Mouse (Mus musculus) megakaryocyte, embryonic 14.5 days (primary cell): ENCODE data around the gene Actn4. TPM values are rescaled to one million over a fixed set of nuclear protein-coding genes. Genes with fewer than 3 reads are reported as not detected.

Experiments used
- H3K27me3 ChIP-seq: replicated peaks from 2 replicates; pipeline ENCODE3; 2012; ENCODE audit warnings: inconsistent platforms
- H3K36me3 ChIP-seq: replicated peaks from 2 replicates; pipeline ENCODE3; 2012; ENCODE audit warnings: low read length, inconsistent platforms, mixed read lengths
- H3K4me1 ChIP-seq: 2 replicates; pipeline ENCODE4 v1.6.1; 2012; ENCODE audit warnings: inconsistent platforms
- H3K4me3 ChIP-seq: replicated peaks from 2 replicates; pipeline ENCODE3; 2012; ENCODE audit warnings: moderate library complexity, mild to moderate bottlenecking, inconsistent platforms
- H3K9me3 ChIP-seq: 2 replicates; pipeline ENCODE4 v1.6.1; 2012; ENCODE audit warnings: inconsistent platforms
- FLI1 ChIP-seq: IDR thresholded peaks from 2 replicates; pipeline ENCODE4 v1.6.1; 2012; ENCODE audit warnings: low read length, inconsistent platforms, mixed read lengths
- GATA1 ChIP-seq: IDR thresholded peaks from 3 replicates; pipeline ENCODE4 v1.6.1; 2012; ENCODE audit warnings: mixed read lengths, low read length, inconsistent platforms, borderline replicate concordance
- polyA plus RNA-seq: library from polyadenylated mRNA; stranded (reverse); fragments of >175 nt; gene quantifications from 2 replicates; pipeline ENCODE4 v1.2.3, GENCODE M21; 2012; ENCODE audit warnings: low replicate concordance; ENCODE audit not compliant: insufficient read depth

Actn4 gene
- polyA plus RNA-seq, 1 experiment = 590 TPM

DNA sequence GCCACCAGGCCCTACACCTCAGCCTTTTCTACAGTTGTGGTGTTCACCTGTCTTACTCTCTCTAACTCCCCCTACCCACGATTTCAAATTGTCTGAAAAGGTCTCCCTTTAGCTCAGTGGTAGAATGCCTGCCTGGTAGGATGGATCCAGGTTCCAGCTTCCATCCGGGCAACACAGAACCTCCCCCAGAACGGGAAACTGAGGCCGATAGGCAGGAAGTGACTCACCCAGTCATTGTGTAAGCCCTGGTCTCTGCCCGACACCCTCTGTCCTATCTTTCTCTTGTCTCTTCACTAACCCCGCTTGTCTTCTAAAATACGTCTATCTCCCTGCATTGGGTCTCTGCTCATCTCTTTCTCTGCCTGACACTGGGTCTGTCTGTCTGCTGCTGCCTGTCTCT, 23.1 kb upstream of the Actn4 start:
- H3K9me3 ChIP-seq = no peaks in the 10 kb centered on the region
- H3K4me3 ChIP-seq = peak overlapping the region; percentile 77
- peaks cover 53% of the 10 kb centered on the region for H3K36me3 ChIP-seq
- peaks cover 68% of the 10 kb centered on the region for H3K4me1 ChIP-seq
- TF ChIP-seq GATA1 (no peak), FLI1 (no peak)
- no peaks in the 10 kb centered on the region for H3K27me3 ChIP-seq

DNA sequence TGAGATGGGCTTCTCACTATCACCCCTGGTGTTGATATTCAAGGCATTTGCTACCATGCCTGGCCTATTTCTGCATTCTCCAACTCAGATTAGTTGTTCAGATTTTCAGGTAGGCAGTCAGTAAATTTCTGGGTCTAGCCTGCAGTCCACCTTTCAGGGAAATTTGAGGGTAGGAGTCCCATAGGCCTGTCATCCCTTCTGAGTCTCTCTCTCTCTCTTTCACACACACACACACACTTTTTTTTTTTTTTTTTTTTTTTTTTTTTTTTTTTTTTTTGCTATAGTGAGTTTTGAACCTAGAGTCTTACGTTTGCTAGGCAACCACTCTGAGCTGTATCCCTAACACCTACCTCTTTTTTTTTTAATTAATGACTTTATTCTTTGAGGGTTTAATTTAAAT, 22.3 kb upstream of the Actn4 start:
- Histone ChIP-seq H3K9me3 (no peaks in the 10 kb centered on the region), H3K4me3 (no peak overlapping the region), H3K4me1 (peaks cover 69% of the 10 kb centered on the region), H3K27me3 (no peaks in the 10 kb centered on the region), H3K36me3 (peaks cover 49% of the 10 kb centered on the region)
- TF ChIP-seq GATA1 (no peak), FLI1 (no peak)

DNA sequence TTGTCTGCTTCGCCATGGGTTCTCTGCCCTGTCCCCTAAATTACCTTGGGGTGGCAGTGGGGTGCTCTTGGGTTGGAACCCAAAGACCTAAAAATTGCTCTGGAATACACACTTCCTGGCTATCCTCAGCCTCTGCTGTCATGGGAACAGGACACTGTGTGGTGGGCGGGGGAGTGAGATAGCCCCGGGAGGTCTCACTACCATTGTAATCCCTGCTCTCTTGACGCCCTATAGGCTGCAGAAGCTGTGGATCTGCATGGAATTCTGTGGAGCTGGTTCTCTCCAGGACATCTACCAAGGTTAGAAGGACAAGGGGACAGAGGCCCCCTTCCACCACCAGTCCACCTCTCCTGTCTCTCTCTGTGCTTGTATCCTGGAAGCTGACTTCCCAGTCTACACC, 21.7 kb upstream of the Actn4 start:
- H3K36me3 ChIP-seq = peaks cover 49% of the 10 kb centered on the region
- H3K4me3 ChIP-seq = peak overlapping the region; percentile 99
- TF ChIP-seq GATA1 (no peak), FLI1 (no peak)
- peaks cover 74% of the 10 kb centered on the region for H3K4me1 ChIP-seq
- H3K9me3 ChIP-seq = no peaks in the 10 kb centered on the region
- no peaks in the 10 kb centered on the region for H3K27me3 ChIP-seq

DNA sequence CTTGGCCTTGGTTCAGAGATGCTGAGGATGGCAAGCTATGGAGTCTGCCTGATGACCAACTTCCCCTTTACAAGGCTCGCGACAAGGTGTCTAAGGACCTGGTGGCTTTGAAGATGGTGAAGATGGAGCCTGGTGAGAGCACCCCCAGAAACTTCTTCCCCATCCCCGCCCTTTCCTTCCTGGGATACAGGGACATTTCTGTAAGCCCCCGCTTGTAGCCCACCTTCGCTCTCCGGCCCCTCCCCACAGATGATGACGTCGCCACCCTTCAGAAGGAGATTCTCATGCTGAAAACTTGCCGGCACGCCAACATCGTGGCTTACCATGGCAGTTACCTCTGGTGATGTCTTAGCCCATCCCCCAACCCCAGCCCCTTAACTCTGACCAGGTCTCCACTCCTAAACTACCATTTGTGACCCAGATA, 21.0 kb upstream of the Actn4 start:
- Histone ChIP-seq H3K36me3 (peaks cover 49% of the 10 kb centered on the region), H3K4me1 (peaks cover 72% of the 10 kb centered on the region), H3K9me3 (no peaks in the 10 kb centered on the region), H3K27me3 (no peaks in the 10 kb centered on the region), H3K4me3 (peak overlapping the region; percentile 99)
- TF ChIP-seq GATA1 (no peak), FLI1 (no peak)

DNA sequence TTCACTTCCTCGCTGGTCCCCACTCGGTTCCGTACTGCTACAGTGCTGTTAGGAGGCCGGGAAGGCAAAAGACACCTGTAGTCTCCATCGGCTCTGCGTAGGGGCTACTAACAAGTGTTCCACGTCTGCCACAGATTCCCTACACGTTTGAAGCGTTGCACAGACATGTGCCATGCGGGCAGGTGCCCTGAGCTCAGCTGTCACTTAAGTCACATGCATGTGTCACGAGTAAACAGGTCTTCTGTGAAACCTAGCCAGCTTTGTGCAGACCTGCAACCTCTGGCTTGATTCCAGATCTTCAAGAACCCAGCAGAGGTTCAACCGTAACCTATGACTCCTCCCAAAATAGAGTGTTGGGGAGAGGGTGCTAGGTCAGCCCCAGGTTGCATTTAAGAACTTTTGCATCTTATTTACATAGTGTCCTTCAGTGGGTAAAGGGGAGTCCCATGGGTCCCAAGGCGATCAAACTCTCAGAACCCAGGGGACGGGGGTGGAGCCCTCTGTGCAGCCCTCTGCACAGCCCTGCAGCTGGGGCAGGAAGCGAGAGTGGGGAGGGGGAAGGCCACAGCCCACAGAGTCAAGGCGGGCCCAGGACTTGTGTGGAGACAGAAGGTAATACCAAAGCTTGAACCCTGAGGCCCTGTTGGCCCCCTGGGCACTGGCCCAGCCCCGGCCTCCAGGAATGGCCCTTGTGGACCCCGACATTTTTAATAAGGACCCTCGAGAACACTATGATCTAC, 20.3 kb upstream of the Actn4 start:
- H3K4me1 ChIP-seq = peaks cover 67% of the 10 kb centered on the region
- H3K9me3 ChIP-seq = no peaks in the 10 kb centered on the region
- H3K27me3 ChIP-seq = no peaks in the 10 kb centered on the region
- peaks cover 49% of the 10 kb centered on the region for H3K36me3 ChIP-seq
- peak overlapping the region; percentile 99 for H3K4me3 ChIP-seq
- TF ChIP-seq GATA1 = no peak
- TF ChIP-seq FLI1 = no peak

DNA sequence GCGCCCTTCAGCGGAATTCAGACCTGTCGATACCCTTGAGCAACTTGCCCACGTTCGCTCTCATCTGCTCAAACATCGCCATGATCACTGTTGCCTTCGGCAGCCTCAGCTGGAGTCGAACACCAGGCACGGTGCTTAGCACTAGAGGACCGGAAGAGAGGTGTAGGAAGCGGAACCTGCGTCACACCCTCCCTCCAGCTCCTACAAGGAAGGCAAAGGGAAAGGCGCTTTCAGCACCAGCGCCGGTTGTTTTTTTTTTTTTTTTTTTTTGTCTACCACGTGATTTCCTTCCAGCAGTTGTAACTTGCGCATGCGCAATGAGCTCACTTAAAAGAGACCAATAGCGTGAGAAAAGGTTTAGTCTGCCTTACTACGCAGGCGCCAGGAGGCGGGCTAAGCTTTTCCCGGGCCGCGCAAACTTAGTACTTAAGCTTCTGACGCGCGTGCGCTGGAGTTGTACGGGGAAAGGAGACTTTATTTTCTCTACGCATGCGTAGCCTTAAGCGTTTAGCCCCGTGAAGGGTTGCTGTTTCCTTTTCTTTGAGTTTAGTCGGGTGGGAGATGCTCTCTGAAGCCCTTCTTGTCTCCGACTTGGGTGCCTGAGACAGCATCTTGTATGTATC, 19.6 kb upstream of the Actn4 start, which contains the start of the genes Eif3k and Map4k1:
TSS of gene Eif3k (minus strand) at position 214 of the 623 bp plus-strand sequence.
TSS of gene Map4k1 (plus strand) at position 400 of the 623 bp plus-strand sequence.
- TF ChIP-seq FLI1 (peak; percentile 53; the same call in 1 of the 2 replicates), GATA1 (no peak)
- Histone ChIP-seq H3K36me3 (peaks cover 49% of the 10 kb centered on the region), H3K4me1 (peaks cover 60% of the 10 kb centered on the region), H3K4me3 (peak within 1 kb of the TSS; percentile 99), H3K9me3 (no peaks in the 10 kb centered on the region), H3K27me3 (no peaks in the 10 kb centered on the region)

DNA sequence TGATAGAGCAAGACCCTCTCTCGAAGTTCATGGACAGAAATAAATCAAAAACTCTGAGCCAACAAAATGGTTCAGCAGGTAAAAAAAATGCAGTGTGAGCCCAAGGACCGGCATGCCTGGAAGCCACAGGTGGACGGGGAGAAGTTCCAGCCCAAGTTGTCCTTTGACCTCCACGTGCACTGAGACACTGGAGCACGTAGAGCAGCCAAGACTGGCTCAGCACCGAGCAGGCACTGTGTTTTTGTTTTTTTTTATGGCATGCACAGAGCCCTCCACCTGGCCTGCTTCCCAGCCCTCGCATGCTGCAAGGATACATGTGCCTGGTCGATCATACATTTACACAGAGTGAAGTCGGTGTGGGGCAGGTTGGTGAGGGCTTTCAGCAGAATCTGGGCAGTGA, 15.4 kb upstream of the Actn4 start:
- TF ChIP-seq GATA1 = no peak
- TF ChIP-seq FLI1 = no peak
- no peaks in the 10 kb centered on the region for H3K27me3 ChIP-seq
- peaks cover 67% of the 10 kb centered on the region for H3K36me3 ChIP-seq
- no peak overlapping the region for H3K4me3 ChIP-seq
- H3K4me1 ChIP-seq = peaks cover 31% of the 10 kb centered on the region
- H3K9me3 ChIP-seq = no peaks in the 10 kb centered on the region

DNA sequence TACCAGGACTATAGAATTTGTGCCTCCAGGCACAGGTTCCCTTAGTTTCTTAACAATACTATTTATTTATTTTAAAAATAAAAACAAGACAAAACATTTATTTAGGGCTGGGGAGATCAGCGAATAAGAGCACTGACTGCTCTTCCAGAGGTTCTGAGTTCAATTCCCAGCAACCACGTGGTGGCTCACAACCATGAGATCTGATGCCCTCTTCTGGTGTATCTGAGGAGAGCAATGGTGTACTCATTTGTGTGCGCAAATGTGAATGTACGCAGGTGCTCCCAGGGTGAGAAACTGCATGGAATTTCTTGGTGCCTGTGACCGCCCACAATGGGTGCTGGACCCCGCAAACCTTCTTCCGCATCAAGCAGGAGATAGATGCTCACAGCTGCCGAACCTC, 10.9 kb upstream of the Actn4 start:
- Histone ChIP-seq H3K9me3 (no peaks in the 10 kb centered on the region), H3K36me3 (peaks cover 87% of the 10 kb centered on the region), H3K27me3 (no peaks in the 10 kb centered on the region), H3K4me3 (no peak overlapping the region), H3K4me1 (peaks cover 34% of the 10 kb centered on the region)
- no peak for TF ChIP-seq FLI1
- TF ChIP-seq GATA1 = no peak

DNA sequence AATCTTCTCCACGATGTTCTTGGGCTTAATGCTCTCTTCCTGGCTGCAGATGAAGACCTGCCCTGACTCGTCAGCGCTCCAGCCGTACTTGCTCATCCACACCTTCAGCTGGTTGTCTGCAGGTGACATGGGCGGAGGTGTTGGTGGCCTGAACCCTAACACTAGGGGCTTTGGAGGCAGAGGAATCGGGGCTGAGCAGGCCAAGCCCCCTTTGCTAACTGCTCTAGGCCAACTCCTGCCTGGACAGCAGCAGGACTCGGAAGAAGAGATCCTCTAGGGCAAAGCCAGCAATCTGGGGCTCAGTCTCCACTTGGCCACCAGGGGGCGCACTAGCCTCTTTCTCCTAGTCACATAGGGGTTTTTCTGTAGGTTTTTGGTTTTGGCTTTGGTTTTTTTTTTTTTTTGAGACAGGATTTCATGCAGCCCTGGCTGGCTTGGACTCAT, 10.4 kb upstream of the Actn4 start:
- Histone ChIP-seq H3K27me3 (no peaks in the 10 kb centered on the region), H3K36me3 (peaks cover 82% of the 10 kb centered on the region), H3K4me1 (peaks cover 34% of the 10 kb centered on the region), H3K4me3 (no peak overlapping the region), H3K9me3 (no peaks in the 10 kb centered on the region)
- TF ChIP-seq FLI1 = no peak
- no peak for TF ChIP-seq GATA1

DNA sequence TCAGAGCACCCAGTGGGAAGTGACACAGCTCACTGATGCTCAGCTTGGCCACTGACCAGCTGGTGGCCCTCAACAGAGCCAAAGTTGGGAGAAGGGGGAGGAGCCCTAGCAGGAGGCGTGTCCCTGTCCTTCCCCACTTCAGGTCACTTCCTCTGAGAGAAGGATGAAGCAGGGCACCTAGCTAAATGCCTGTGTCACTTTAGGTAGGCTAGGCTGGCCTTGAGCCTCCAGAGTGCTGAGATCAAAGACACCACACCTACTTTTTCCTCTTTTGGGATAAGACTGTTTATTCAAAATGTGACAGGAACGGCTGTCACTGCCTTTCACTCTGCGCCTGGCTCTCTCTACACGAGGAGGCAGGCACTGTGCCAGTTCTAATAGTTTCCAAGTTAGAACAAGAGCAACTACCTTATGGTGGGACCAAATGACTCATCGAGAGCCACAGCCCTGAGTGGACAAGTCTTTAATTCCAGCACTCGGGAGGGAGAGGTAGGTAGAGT, 9.7 kb upstream of the Actn4 start:
- Histone ChIP-seq H3K27me3 (no peaks in the 10 kb centered on the region), H3K4me1 (peaks cover 34% of the 10 kb centered on the region), H3K4me3 (no peak overlapping the region), H3K36me3 (peaks cover 75% of the 10 kb centered on the region), H3K9me3 (no peaks in the 10 kb centered on the region)
- no peak for TF ChIP-seq FLI1
- TF ChIP-seq GATA1 = no peak
